11 mouse cellular contexts compared by ENCODE assay signal in genomic region chr6:66480207-66480606, GRCm38 (mm10). TPM values are rescaled to one million over a fixed set of nuclear protein-coding genes. Genes with fewer than 3 reads are reported as not detected.
DNase-seq lines count a peak whose midpoint lies in the region; ATAC-seq lines count a peak whose summit lies in the region.
"Had no signal": no experiment of that assay in that cellular context is flagged by ENCODE, and none has a peak within 500 bp of the region (broad histone marks: within the 10 kb centered on the region; RNA-seq: fewer than 3 reads in every experiment).

No protein-coding gene starts in this region.

- no peaks in the 10 kb centered on the region for H3K4me1 ChIP-seq in limb, embryonic 11.5 days (ENCODE audit: control insufficient read depth, insufficient read depth, low read length)
- H3K4me1 ChIP-seq in limb, embryonic 10.5 days: peaks cover 10% of the 10 kb centered on the region; the same call in 1 of the 2 replicates
- H3K4me1 ChIP-seq: embryonic facial prominence, embryonic 13.5 days had no signal

- no peak overlapping the region for H3K27ac ChIP-seq in limb, embryonic 11.5 days (replicated peaks; ENCODE audit: low read depth, low read length)
- H3K27ac ChIP-seq in limb, embryonic 10.5 days: no peak overlapping the region
- H3K27ac ChIP-seq: embryonic facial prominence, embryonic 13.5 days had no signal

- no peak overlapping the region for H3K4me2 ChIP-seq in limb, embryonic 11.5 days (ENCODE audit: low read depth, severe bottlenecking)
- H3K4me2 ChIP-seq: embryonic facial prominence, embryonic 13.5 days had no signal

- peak; percentile 52 for DNase-seq in limb, embryonic 11.5 days (ENCODE audit: low spot score)
- no peak for DNase-seq in limb, embryonic 10.5 days (ENCODE audit: low spot score)
- DNase-seq in ES-CJ7 (ENCODE audit: low read depth, low spot score): peak; percentile 75
- peak; percentile 20 for DNase-seq in retina, embryonic 14.5 days (ENCODE audit: low spot score)
- DNase-seq in layer of hippocampus, adult 18-20 months (ENCODE audit: low spot score in 2 of 2): no peak
- no peak for DNase-seq in cerebellum, adult 11 months
- DNase-seq in urinary bladder, postnatal 4 days (ENCODE audit: low spot score in 2 of 2): no peak
- DNase-seq: adrenal gland, postnatal 25 days; lung, postnatal 10 days had no signal

- no peaks in the 10 kb centered on the region for H3K36me3 ChIP-seq in limb, embryonic 11.5 days (ENCODE audit: control insufficient read depth, insufficient read depth, low read length)
- H3K36me3 ChIP-seq in limb, embryonic 10.5 days: no peaks in the 10 kb centered on the region
- H3K36me3 ChIP-seq: embryonic facial prominence, embryonic 13.5 days had no signal

- H3K9ac ChIP-seq in limb, embryonic 11.5 days (ENCODE audit: low read length): no peak overlapping the region
- H3K9ac ChIP-seq: embryonic facial prominence, embryonic 13.5 days had no signal

- H3K4me3 ChIP-seq in limb, embryonic 11.5 days (ENCODE audit: low read depth, low read length): no peak overlapping the region
- no peak overlapping the region for H3K4me3 ChIP-seq in limb, embryonic 10.5 days
- H3K4me3 ChIP-seq: embryonic facial prominence, embryonic 13.5 days had no signal

- no peaks in the 10 kb centered on the region for H3K9me3 ChIP-seq in limb, embryonic 11.5 days (ENCODE audit: control insufficient read depth, low read length)
- no peaks in the 10 kb centered on the region for H3K9me3 ChIP-seq in limb, embryonic 10.5 days (replicated peaks)
- H3K9me3 ChIP-seq: embryonic facial prominence, embryonic 13.5 days had no signal

- 63% methylated on average over 2 of the region's 2 CpGs for WGBS in limb, embryonic 11.5 days
- WGBS in limb, embryonic 10.5 days: 65% methylated on average over 2 of the region's 2 CpGs

- no peak for ATAC-seq in limb, embryonic 11.5 days (ENCODE audit: insufficient number of reproducible peaks, low FRiP score, low TSS enrichment, low read depth)
- peak; percentile 86 for ATAC-seq in common myeloid progenitor, adult 5-6 weeks (replicated peaks; ENCODE audit: low read depth, poor library complexity, severe bottlenecking)

- no peaks in the 10 kb centered on the region for H3K27me3 ChIP-seq in limb, embryonic 11.5 days (ENCODE audit: control insufficient read depth, insufficient read depth, low read length)
- H3K27me3 ChIP-seq in limb, embryonic 10.5 days (ENCODE audit: low read depth, poor library complexity, severe bottlenecking): no peaks in the 10 kb centered on the region
- H3K27me3 ChIP-seq: embryonic facial prominence, embryonic 13.5 days had no signal

RNA-seq across cellular contexts. Expression of gene Mad2l1, which starts 55.0 kb away (rescaled TPM):
- 124 and 136 TPM in 2 replicates for polyA plus RNA-seq in limb, embryonic 11.5 days (2014; fragmentation: Nextera tagmentation; extraction: Ambion mirVana)
- polyA plus RNA-seq in limb, embryonic 10.5 days (2016; fragmentation: Nextera tagmentation; extraction: Ambion mirVana): 146 and 153 TPM in 2 replicates
- total RNA-seq in common myeloid progenitor, adult 5-6 weeks (2017): 109 and 113 TPM in 2 replicates
- 1 to 10 TPM; 5.0 to 5.2 TPM for total RNA-seq in layer of hippocampus, adult 18-20 months (2021)

Comparison
In these comparisons a context has a peak if more than half of its experiments do, and no peak if none do; other contexts are left out.
1. DNase-seq: peak in limb, embryonic 11.5 days (single experiment), ES-CJ7 (single experiment) and retina, embryonic 14.5 days (single experiment); none in limb, embryonic 10.5 days (single experiment), layer of hippocampus, adult 18-20 months (0 of 2), cerebellum, adult 11 months (single experiment) and urinary bladder, postnatal 4 days (0 of 2).
2. RNA of gene Mad2l1, which starts 55.0 kb away (total RNA-seq): 109 to 113 TPM in common myeloid progenitor, adult 5-6 weeks; 5.0 to 5.2 TPM in layer of hippocampus, adult 18-20 months; every median in the first group is over 10 times any median in the second.